Comparison of ENCODE assay signal across 10 mouse cellular contexts in the genomic region with DNA sequence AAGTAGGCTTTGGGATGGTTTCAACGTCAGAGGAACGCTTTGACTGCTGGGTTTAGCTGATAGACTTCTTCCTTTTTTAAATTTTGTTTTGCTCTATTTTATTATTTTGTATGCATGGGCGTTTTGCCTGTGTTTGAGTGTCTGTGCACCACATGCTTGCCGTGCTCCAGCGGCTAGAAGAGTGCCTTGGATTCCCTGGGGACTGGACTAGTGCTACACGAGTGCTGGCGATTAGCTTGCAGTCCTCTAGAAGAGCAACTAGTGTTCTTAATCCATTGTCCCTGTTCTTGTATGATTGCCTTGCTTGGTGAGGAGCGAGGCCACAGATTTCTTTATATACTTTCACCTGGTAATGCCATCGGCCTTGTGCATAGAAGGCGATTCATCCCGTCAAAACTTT.
DNase-seq lines count a peak whose midpoint lies in the region; ATAC-seq and TF ChIP-seq lines count a peak whose summit lies in the region.
"Had no signal": no experiment of that assay in that cellular context is flagged by ENCODE, and none has a peak within 500 bp of the region (broad histone marks: within the 10 kb centered on the region; RNA-seq: fewer than 3 reads in every experiment).

No protein-coding gene starts in this region.

- peaks cover 77% of the 10 kb centered on the region for H3K4me1 ChIP-seq in hindbrain, embryonic 15.5 days (replicated peaks)

- TF ChIP-seq CTCF in gastrocnemius, adult 2 months (IDR thresholded peaks at IDR 0.05) = no peak

- H3K9me3 ChIP-seq in hindbrain, embryonic 15.5 days = no peaks in the 10 kb centered on the region

- H3K36me3 ChIP-seq in hindbrain, embryonic 15.5 days = 0 out of 2 replicates have a peak, but pooled peaks cover 3% of the 10 kb centered on the region

- no peak overlapping the region for H3K9ac ChIP-seq in hindbrain, embryonic 15.5 days

- 52% methylated on average over 11 of the region's 11 CpGs for WGBS in hindbrain, embryonic 15.5 days

- no peak for ATAC-seq in hindbrain, embryonic 15.5 days (ENCODE audit: low FRiP score, low read depth)

- intact Hi-C loops in gastrocnemius, adult 2 months (cut with DNase I) = no loop called here
- intact Hi-C loops in gastrocnemius, postnatal 14 days (cut with DNase I; ENCODE audit: low total_unique reads) = no loop called here

- DNase-seq in gastrocnemius, adult 2 months = peak; percentile 33
- no peak for DNase-seq in gastrocnemius, postnatal 14 days
- DNase-seq in spleen, postnatal 36 days (ENCODE audit: low spot score in 2 of 2) = peak; percentile 31 to 42
- no peak for DNase-seq in spleen, postnatal 14 days (ENCODE audit: low spot score in 2 of 2)
- DNase-seq in adrenal gland, adult 18-20 months (ENCODE audit: low spot score in 2 of 2) = no peak
- no peak for DNase-seq in right cerebral cortex, postnatal 25 days
- no peak for DNase-seq in layer of hippocampus, adult 9-10 months (ENCODE audit: low spot score)
- DNase-seq: thymus, adult 2 months had no signal

- no peak overlapping the region for H3K4me3 ChIP-seq in gastrocnemius, adult 2 months
- no peak overlapping the region for H3K4me3 ChIP-seq in hindbrain, embryonic 15.5 days

- H3K27ac ChIP-seq in gastrocnemius, adult 2 months = peak overlapping the region; percentile 32; the same call in 1 of the 2 replicates
- H3K27ac ChIP-seq in hindbrain, embryonic 15.5 days (replicated peaks) = peak overlapping the region; percentile 69
- H3K27ac ChIP-seq: macrophage had no signal

- no peak overlapping the region for H3K4me2 ChIP-seq in hindbrain, embryonic 15.5 days

- no peaks in the 10 kb centered on the region for H3K27me3 ChIP-seq in hindbrain, embryonic 15.5 days

Comparison
In these comparisons a context has a peak if more than half of its experiments do, and no peak if none do; other contexts are left out.
1. DNase-seq: peak in gastrocnemius, adult 2 months (single experiment) and spleen, postnatal 36 days (2 of 2); none in gastrocnemius, postnatal 14 days (single experiment), spleen, postnatal 14 days (0 of 2), adrenal gland, adult 18-20 months (0 of 2), right cerebral cortex, postnatal 25 days (single experiment) and layer of hippocampus, adult 9-10 months (single experiment).